Comparison of ENCODE assay signal across 17 mouse cellular contexts in genomic region chr3:52163990-52164389, GRCm38 (mm10). TPM values are rescaled to one million over a fixed set of nuclear protein-coding genes. Genes with fewer than 3 reads are reported as not detected.
DNase-seq lines count a peak whose midpoint lies in the region; ATAC-seq and TF ChIP-seq lines count a peak whose summit lies in the region.
"Had no signal": no experiment of that assay in that cellular context is flagged by ENCODE, and none has a peak within 500 bp of the region (broad histone marks: within the 10 kb centered on the region; RNA-seq: fewer than 3 reads in every experiment).

No protein-coding gene starts in this region.

- no peak for TF ChIP-seq CTCF in lung, embryonic 14.5 days (IDR thresholded peaks at IDR 0.05; ENCODE audit: low read depth)

- no peaks in the 10 kb centered on the region for H3K27me3 ChIP-seq in hindbrain, embryonic 13.5 days
- no peaks in the 10 kb centered on the region for H3K27me3 ChIP-seq in hindbrain, embryonic 10.5 days (ENCODE audit: insufficient read depth, poor library complexity, severe bottlenecking)
- H3K27me3 ChIP-seq in lung, embryonic 14.5 days (ENCODE audit: insufficient read depth, low read length), result no peaks in the 10 kb centered on the region
- H3K27me3 ChIP-seq in limb, embryonic 12.5 days, result peaks cover 13% of the 10 kb centered on the region; the same call in 1 of the 2 replicates
- H3K27me3 ChIP-seq: liver, embryonic 12.5 days had no signal

- H3K4me3 ChIP-seq in hindbrain, embryonic 13.5 days, result no peak overlapping the region
- no peak overlapping the region for H3K4me3 ChIP-seq in hindbrain, embryonic 10.5 days
- peak overlapping the region; percentile 1; the same call in 1 of the 2 replicates for H3K4me3 ChIP-seq in lung, embryonic 14.5 days (ENCODE audit: low read depth, low read length)
- no peak overlapping the region for H3K4me3 ChIP-seq in limb, embryonic 12.5 days (replicated peaks)
- H3K4me3 ChIP-seq: heart, embryonic 10.5 days; liver, embryonic 12.5 days had no signal

- H3K4me2 ChIP-seq in hindbrain, embryonic 13.5 days, result peak overlapping the region; percentile 19; the same call in 1 of the 2 replicates
- peak overlapping the region; percentile 47 for H3K4me2 ChIP-seq in lung, embryonic 14.5 days
- 0 out of 2 replicates have a peak overlapping the region, but pooled peaks have one; percentile 13 for H3K4me2 ChIP-seq in limb, embryonic 12.5 days
- H3K4me2 ChIP-seq: liver, embryonic 12.5 days had no signal

- H3K4me1 ChIP-seq in hindbrain, embryonic 13.5 days (replicated peaks), result no peaks in the 10 kb centered on the region
- H3K4me1 ChIP-seq in hindbrain, embryonic 10.5 days (replicated peaks), result peaks cover 13% of the 10 kb centered on the region; the same call in 1 of the 2 replicates
- peaks cover 4% of the 10 kb centered on the region; the same call in 1 of the 2 replicates for H3K4me1 ChIP-seq in lung, embryonic 14.5 days (ENCODE audit: insufficient read depth)
- peaks cover 23% of the 10 kb centered on the region for H3K4me1 ChIP-seq in limb, embryonic 12.5 days (replicated peaks)

- no peaks in the 10 kb centered on the region for H3K36me3 ChIP-seq in hindbrain, embryonic 13.5 days
- H3K36me3 ChIP-seq in hindbrain, embryonic 10.5 days, result no peaks in the 10 kb centered on the region
- H3K36me3 ChIP-seq in lung, embryonic 14.5 days (ENCODE audit: insufficient read depth), result no peaks in the 10 kb centered on the region
- no peaks in the 10 kb centered on the region for H3K36me3 ChIP-seq in limb, embryonic 12.5 days
- H3K36me3 ChIP-seq: heart, embryonic 10.5 days; liver, embryonic 12.5 days had no signal

- H3K27ac ChIP-seq in hindbrain, embryonic 13.5 days, result no peak overlapping the region
- H3K27ac ChIP-seq in hindbrain, embryonic 10.5 days, result no peak overlapping the region
- H3K27ac ChIP-seq in lung, embryonic 14.5 days (ENCODE audit: low read depth), result peak overlapping the region; percentile 39; the same call in 1 of the 2 replicates
- H3K27ac ChIP-seq in limb, embryonic 12.5 days, result no peak overlapping the region
- H3K27ac ChIP-seq: heart, embryonic 10.5 days; liver, embryonic 12.5 days had no signal

- no peak for DNase-seq in hindbrain, embryonic 10.5 days (ENCODE audit: low spot score)
- peak; percentile 83 for DNase-seq in lung, embryonic 14.5 days
- DNase-seq in lung, postnatal 25 days (ENCODE audit: low spot score), result no peak
- DNase-seq in ZHBTc4 (ENCODE audit: low read depth, low spot score), result peak; percentile 52
- no peak for DNase-seq in urinary bladder, postnatal 14 days (ENCODE audit: low spot score)
- no peak for DNase-seq in urinary bladder, postnatal 25 days (ENCODE audit: low spot score)
- DNase-seq: adrenal gland, postnatal 14 days; B cell, adult 2 months; cerebellum, postnatal 10 days; gastrocnemius, postnatal 10 days; right cerebral cortex, postnatal 25 days; thymus, adult 2 months had no signal

- ATAC-seq in hindbrain, embryonic 13.5 days (ENCODE audit: low FRiP score), result no peak
- peak; percentile 66 for ATAC-seq in lung, embryonic 14.5 days (ENCODE audit: insufficient read depth)
- ATAC-seq in limb, embryonic 12.5 days (ENCODE audit: insufficient number of reproducible peaks, insufficient read depth, low FRiP score, low TSS enrichment, low read depth), result no peak
- ATAC-seq: forebrain, embryonic 16.5 days; liver, embryonic 12.5 days had no signal

- H3K9ac ChIP-seq in hindbrain, embryonic 13.5 days, result no peak overlapping the region
- H3K9ac ChIP-seq in lung, embryonic 14.5 days, result no peak overlapping the region
- no peak overlapping the region for H3K9ac ChIP-seq in limb, embryonic 12.5 days (replicated peaks)
- H3K9ac ChIP-seq: liver, embryonic 12.5 days had no signal

- 66% methylated on average over 16 of the region's 16 CpGs for WGBS in hindbrain, embryonic 13.5 days
- 82% methylated on average over 16 of the region's 16 CpGs for WGBS in hindbrain, embryonic 10.5 days
- WGBS in lung, embryonic 14.5 days, result 41% methylated on average over 16 of the region's 16 CpGs
- WGBS in limb, embryonic 12.5 days, result 65% methylated on average over 16 of the region's 16 CpGs

- H3K9me3 ChIP-seq in hindbrain, embryonic 13.5 days, result no peaks in the 10 kb centered on the region
- no peaks in the 10 kb centered on the region for H3K9me3 ChIP-seq in hindbrain, embryonic 10.5 days
- no peaks in the 10 kb centered on the region for H3K9me3 ChIP-seq in lung, embryonic 14.5 days (ENCODE audit: low read depth, low read length)
- H3K9me3 ChIP-seq in limb, embryonic 12.5 days, result no peaks in the 10 kb centered on the region
- H3K9me3 ChIP-seq: heart, embryonic 10.5 days; liver, embryonic 12.5 days had no signal

RNA-seq across cellular contexts. Expression of gene Maml3, which starts 59.1 kb away (rescaled TPM):
- 8.2 TPM in 2 replicates for polyA plus RNA-seq in hindbrain, embryonic 13.5 days (2015; fragmentation: Nextera tagmentation; extraction: Ambion mirVana)
- polyA plus RNA-seq in hindbrain, embryonic 10.5 days (2016; fragmentation: Nextera tagmentation; extraction: Ambion mirVana), result 5.6 and 5.9 TPM in 2 replicates
- polyA plus RNA-seq in lung, embryonic 14.5 days (2014; fragmentation: Nextera tagmentation; extraction: Ambion mirVana), result 8.4 and 9.1 TPM in 2 replicates
- 5.1 and 5.4 TPM in 2 replicates for polyA plus RNA-seq in limb, embryonic 12.5 days (2016; fragmentation: Nextera tagmentation; extraction: Ambion mirVana)

Comparison
In these comparisons a context has a peak if more than half of its experiments do, and no peak if none do; other contexts are left out.
1. DNase-seq: peak in lung, embryonic 14.5 days (single experiment) and ZHBTc4 (single experiment); none in hindbrain, embryonic 10.5 days (single experiment), lung, postnatal 25 days (single experiment), urinary bladder, postnatal 14 days (single experiment) and urinary bladder, postnatal 25 days (single experiment).
2. Peak in every context shown above with its lines, with median percentiles within 50 percentile points of each other: H3K4me2 ChIP-seq.